Mouse (Mus musculus): ENCODE measurements around the gene Ice1.
A peak's percentile ranks its signal among the peaks of the same experiment; 100 is the strongest.

Ice1 gene

DNA sequence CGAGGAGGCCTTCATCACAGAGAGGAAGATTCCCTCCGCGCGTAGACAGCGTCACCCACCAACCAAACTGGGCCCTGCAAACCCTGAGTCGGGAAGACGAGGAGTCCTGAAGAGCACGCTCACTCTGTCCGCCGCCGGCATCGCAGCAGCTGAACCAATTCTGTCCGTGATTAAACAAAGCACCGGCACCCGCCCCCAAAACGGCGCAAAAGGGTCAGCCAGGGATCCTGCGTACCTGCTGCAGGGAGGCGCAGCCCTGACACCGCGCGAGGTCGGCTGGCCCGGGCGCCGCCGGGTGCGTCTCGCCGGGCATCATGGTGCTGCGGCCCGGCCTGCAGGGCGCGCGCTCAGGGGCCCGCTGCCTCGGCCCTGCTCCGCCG, at the start of gene Ice1:
TSS of gene Ice1 (minus strand) at position 353 of the 380 bp plus-strand sequence.
- peak; percentile 28 for DNase-seq (ENCODE audit: low spot score)

DNA sequence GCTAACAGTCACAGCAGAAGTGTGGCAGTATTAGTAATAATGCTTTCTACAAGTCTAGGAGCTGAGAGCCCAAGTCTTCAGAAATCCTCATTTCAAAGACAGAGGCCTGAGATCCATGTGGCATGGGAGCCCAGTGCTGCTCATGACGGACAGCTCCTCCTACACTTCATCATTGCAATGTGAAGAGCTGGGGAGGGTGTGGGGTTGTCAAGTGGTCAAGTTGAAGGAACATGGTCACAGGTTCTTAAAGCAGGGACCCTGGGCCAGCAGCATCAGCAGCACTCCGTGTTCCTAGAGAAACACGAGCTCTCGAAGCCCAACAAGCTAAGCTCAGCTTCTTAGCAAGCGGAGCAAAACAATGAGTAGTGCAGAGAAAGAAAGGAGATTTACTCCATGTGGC, 48.4 kb upstream of the Ice1 start:
- DNase-seq (ENCODE audit: low spot score): no peak

DNA sequence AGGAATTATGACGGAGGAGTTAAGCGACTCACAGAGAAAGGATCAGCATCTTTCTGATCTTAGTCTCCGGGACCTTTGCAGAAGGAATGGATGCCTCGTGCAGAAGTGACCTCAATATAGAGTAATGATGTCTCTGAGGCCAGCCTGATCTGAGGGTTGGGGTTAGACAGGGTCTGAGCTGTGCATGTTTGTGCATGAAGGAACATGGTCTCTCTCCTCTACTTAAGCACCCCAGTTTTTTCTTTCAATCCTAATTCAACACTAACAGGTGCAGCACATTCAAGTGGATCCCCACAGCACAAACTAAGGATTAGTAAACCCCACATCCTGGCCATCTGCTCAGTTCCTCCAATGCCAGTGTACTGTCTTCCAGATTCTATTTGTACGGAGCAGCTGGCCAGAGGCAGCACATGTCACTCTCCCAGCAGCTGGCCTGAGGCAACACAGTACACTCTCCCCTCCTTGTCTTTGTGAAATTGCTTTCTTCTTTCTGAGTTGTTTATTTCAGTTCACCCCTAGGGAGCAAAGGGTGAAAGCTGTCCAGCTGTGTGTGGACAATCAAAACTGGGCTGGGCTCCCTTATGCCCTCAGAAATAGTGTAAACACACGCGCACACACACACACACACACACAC, 47.7 kb upstream of the Ice1 start:
- no peak for DNase-seq (ENCODE audit: low spot score)

DNA sequence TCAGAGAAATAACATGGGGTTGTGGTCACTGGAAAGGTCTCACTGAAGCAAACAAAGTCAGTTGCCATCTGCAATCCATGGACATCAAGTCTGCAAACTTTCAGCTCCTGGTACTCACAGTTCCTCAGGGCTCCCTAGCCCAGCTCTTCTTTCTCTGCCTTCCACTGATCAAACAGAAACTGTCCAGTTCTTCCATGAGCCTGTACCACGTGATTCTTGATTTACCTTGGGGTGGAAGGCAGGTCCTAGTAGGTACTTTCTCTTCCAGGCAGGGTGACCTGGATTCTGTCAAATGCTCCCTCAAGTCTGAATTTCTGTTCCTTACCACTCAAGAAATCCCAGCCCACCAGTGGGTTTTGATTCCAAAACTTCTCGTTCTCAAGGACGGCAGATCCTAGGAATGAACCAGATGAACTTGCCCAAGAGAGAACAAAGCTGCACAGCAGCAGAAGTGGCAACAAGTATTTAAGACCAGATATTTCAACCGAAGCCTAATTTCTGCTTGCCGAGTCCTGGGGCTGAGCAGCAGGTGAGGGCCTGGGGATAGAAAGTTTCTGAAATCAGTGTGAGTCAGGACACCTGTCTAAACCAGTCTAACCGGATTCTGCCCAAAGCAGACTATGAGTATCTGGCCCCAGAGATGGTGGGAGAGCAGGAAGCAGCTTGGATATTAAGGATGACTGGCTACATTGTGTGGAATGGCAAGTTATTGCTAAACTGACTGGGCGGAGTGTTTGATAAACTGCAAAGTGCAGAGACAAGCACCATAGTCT, 44.2 kb upstream of the Ice1 start:
- DNase-seq (ENCODE audit: low spot score): no peak

DNA sequence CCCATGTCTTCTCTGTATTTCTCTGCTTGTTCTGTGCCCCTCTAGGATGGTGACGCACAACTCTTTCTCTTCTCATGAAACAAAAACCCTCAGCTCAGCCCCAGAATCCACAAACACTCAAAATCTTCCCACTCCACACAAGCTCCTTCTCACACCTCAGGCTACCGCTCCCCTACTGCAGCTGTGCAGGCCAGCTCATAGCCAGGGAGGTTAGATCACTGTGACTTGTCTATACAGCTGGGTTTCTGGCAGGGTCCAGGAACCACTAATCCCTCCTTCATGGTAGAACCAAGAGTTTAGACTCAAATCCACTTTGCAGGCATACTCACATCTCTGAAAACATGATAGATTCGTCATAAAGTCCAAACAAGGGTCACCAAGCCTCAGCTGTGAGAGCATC, 42.9 kb upstream of the Ice1 start:
- DNase-seq (ENCODE audit: low spot score): no peak

DNA sequence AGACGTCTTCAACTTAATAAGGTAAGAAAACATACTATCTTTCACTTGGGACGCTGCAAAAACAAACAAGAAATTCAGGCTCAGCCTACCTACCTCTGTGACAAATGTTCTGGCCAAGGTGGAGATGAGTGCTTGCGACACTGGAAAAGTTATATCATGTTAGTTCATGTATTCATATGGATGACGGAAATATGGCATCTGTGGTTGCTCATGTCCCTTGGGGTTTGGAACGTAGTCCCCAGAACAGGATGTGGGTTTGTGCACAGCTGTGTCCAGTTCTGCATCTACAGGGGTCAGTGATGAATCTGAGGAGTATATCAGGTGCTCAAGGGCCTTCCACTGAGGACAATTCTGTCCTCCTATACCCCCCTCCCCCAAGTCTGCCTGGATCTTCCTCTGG, 40.3 kb upstream of the Ice1 start:
- no peak for DNase-seq (ENCODE audit: low spot score)

DNA sequence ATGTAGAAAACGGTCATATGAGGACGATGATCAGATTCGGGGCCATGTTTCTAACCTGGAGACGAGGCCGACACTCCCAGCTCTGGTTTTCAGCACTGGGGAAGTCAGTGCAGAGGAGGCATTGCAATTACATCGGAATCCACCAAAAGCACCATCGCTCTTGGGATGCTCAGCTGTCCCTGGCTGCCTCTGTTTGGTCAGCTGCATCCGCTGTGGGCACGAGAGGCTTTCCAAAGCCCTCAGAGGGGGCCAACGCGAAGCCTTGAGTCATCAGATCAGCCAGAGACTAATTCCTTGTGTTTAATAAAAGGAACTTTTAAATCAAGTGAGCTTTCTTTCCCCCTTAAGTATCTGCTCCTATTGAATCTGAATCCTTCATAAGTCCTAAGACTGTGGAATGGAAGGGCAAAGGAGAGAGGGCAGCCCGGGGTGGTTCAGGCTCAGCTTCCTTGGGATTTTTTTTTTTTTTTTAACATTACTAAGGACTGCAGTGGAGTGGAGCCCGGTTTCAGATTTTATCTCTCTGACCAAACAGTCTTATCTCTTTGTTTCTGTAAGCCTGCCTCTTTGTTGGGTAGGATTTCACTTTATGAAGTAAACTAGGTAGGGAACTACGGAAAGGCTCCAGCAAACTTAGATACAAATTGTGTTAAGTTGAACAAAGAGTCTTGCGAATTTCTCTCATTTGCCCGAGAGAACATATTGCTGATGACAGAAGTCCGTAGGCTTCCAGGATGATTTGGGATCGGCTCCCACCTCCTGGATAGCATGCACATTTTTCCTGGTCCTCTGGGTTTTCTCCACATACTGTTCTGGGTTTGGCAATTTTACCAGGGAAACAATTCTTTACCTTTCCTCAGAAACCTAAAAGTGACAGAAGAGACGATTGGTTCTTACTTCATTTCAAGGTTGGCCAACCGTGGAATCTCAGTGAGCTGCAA, 39.1 kb upstream of the Ice1 start:
- no peak for DNase-seq (ENCODE audit: low spot score)

DNA sequence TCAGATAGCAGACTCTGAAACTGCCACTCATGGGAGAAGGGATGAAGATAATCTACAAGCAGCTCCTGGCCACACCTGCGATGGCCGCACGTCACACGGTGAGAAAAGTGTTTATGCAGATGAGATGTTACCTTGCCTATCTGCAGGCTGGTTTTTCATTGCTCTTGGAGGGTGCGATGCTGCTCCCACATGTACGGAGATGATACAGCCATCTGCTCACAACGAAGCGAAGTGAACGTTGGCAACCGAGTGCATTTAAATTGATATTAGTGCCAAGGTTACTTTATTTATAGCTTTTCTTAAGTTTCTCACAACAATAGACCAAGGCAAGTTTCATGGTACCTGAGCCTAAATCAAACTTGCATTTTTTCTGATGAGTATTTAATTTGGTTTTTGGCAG, 37.6 kb upstream of the Ice1 start:
- DNase-seq (ENCODE audit: low spot score): no peak

DNA sequence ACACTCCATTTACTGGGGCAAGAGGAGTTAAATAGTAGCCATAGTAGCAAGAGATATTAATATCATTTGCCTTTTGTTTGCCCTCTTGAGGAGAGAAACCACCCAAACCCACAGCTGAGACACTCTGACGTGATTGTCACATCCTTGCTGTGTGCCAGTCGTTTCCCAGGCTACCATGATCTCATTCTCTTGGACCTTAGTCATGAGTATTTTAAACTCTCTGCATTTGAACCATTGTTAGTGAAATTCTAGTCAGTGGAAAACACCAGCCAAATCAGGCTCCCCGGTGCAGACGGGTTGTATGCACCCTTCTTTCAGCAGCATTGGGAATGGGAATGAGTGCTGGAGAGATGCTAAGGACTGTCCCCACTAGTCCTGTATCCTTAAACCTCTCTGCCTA, 32.6 kb upstream of the Ice1 start:
- DNase-seq (ENCODE audit: low spot score): no peak

DNA sequence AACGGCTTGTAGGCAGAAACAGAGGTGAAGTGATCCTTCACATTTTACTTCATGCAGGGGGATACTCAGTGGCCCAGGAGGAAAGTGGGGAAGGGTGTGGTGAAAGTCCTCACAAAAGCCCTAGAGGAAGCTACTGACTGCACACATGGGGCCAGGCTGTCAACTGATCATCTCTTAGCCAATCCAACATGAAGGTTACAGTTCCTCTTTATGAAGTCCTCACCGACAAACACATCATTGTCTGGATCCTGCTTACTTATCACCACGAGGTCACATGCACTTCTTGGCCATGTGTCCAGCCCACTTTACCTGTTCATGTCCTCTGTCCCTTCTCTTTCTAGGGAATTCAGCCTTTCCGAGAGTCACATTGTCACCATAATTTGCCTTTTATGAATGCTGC, 22.3 kb upstream of the Ice1 start:
- no peak for DNase-seq (ENCODE audit: low spot score)

DNA sequence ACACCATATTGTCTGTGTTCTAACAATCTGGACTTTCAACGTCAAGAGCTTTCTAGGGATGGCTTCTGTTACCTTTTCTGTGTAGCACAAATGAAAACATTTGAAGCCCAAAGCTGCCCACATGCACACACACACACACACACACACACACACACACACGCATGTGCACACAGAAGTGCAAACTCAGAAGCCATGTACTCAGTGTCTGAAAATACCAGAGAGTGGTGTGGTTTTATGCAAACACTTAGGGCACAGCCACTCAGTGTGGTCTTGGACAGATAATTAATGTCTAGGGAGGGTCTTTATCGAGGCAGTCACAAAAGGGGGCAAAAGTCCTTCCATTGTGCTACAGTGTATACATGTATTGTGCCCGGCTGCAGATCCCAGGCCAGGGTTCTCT, 19.3 kb upstream of the Ice1 start:
- DNase-seq (ENCODE audit: low spot score): no peak

DNA sequence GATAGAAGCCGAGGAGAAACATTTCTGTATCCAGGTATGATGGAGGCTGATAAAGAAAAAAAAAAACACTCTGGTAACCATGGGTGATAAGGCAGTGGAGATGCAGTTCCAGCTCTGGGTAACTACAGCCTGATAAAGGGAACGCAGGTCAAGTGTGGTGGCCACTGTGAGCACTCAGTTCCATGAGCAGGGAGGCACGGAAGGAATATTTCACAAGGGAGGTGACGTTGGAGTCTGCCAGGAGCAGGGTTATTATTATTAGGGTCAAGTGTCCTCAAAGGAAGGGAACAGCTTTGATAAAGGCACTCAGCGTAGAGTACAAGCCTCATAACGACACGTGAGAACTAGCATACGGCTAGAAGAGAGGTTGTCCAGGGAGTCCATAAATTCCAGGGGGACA, 18.9 kb upstream of the Ice1 start:
- no peak for DNase-seq (ENCODE audit: low spot score)

DNA sequence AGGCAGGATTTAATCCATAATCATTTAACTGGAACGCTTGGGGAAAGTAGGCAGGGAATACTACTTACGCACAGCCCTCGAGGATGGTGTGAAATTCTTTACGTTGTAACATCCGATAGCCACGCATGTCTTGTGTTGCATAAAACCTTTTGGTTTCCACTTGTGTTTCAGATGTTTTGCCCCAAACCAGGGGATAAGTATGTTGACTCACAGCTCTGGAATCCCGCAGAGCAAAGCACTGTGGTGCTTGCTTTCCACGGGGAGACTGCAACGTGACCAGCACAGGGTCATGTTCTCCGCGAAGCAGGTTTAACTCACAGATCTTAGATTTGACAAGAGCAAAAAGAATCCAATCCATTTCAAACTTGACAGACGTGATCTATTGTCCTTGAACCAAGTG, 18.1 kb upstream of the Ice1 start:
- DNase-seq (ENCODE audit: low spot score): no peak

DNA sequence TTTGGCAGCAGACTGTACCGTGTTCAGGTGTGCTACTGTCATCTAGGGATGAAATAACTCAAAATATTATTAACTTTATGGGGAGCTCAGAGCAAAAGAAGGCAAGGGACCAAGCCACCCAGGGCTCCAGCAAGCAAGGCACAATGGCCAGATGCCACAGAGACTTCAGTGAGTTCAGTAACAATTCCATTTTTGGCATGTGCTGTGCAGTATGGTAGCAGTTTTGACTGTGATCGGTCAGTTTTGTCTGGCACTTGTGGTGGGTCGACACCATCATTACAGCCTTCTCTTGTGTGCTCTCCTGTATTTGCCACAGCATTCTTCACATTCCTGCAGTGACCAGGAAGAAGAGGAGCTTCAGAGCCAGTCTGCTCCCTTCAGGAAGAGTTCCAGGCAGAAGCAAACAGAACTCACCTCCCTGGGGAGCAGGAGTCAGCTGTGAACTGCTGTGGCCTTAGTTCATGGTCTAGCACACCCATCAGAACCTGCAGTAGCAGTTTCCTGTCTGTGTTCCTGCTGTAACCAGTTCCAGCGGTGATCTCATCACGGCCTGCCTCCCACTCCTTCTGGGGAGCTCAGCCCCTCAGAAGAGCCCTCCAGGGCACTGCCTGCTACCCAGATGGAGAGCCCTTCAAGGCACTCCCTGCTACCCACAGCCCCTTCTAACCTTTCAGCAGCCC, 16.8 kb upstream of the Ice1 start:
- DNase-seq (ENCODE audit: low spot score): no peak

DNA sequence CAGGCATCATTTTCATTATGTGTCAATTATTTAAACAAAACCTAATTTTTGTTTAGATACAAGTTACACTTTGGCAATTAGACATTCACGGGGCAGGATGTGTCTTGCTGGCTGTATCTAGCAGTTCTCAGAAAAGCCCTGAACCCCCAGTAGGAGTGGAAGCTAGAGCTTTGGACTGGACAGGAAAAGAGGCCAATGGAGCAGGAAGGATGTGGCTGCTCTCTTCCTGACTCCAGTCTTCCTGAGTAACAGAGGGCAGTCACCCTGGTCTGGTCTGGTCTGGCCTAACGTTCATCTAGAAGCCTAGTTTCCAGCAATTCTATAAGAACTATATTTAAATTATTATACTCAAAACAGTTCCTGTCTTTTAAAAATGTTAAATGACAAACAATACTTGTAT, 16.0 kb upstream of the Ice1 start:
- DNase-seq (ENCODE audit: low spot score): no peak

DNA sequence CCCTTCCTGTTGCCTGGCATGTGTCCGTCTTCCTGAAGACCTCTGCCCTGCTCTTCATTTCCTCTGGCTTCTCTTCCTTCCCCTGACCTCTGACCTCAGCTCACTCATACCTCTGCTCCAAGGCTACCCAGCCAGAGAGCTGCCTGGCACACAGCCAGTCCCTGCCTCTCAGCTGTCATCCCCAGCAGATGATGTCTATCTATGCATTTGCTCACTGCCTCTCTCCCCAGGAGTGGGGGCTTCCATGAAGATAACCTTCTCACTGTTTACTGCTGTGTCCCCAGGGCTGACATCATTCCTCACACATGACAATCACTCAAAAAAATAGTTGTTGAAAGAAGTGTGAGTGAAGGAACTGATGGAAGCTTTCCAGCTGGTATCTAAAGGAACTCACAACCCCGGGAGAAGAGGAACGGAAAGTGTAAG, 12.6 kb upstream of the Ice1 start:
- DNase-seq (ENCODE audit: low spot score): no peak

DNA sequence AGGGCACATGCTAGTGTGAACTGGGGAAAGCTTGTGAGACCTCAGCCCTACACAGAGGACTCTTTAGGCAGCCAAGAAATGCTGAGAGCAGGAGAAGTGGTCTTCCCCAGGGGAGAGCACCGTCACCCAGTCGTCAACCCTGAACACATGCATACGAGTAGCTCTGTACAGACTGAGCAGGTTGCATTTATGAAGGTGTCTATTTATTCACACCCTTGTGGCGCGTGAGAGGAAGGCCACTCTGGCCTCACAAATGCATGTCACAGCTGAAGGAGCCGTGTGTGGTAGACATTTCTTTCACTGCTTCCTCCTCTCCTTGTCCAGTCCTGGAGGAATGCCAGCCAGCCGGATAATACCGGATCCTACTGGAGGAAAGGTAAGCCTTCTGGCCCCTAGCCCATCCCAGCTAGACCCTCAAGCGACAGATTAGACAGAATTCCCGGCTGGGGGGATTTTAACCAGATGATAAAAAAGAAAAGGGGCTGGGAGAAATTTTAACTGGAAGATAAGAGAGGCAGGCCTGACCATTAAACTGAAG, 8.6 kb upstream of the Ice1 start:
- DNase-seq (ENCODE audit: low spot score): no peak

DNA sequence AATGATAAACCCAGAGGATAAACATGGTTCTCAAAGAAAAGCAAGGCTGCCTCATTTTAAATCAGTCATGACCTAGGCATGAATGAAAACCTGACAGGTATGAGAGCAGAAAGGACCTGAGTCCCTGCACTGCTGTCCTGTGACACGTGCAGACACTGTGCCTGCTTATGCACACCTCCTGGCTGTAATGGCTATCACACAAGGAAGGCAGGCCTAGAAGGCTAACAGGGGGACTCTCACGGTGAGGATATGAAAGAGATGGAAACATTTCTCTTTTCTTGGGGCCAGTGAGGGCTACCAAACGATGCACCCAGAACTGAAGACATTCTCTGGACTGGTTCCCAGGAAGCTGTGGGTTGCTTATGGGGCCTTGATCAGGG, 6.6 kb upstream of the Ice1 start:
- DNase-seq (ENCODE audit: low spot score): no peak

DNA sequence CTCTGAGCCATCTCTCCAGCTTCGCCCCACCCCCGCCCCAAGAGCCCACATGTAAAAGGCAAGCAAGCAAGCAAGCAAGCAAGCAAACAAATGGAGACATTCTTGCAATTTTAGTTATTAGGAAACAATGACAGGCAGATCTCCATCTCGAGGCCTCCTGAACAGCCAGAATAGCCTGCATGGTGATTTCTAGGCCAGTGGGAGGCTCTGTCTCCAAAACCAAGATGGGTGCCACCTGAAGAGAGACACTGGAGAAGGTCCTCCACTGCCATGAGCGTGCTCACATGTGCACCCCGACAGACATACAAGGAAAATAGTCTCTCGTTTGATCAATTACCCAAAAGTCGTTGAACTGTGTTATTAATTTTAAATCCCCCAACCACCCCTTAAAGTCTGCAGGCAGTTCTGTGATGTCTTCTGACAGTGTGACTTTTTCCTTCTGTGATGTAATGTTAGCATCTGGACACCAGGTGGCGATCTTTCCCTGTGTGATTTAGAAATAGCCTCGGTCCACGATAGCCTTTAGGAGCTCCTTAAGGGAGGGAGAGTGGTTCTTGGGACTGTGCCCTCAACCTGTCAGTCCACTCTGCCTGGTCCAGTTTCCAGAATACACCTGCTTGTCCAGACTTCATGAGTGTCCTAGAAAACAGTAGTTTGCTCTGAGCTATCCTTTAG, 6.1 kb upstream of the Ice1 start:
- peak; percentile 62 for DNase-seq (ENCODE audit: low spot score)

DNA sequence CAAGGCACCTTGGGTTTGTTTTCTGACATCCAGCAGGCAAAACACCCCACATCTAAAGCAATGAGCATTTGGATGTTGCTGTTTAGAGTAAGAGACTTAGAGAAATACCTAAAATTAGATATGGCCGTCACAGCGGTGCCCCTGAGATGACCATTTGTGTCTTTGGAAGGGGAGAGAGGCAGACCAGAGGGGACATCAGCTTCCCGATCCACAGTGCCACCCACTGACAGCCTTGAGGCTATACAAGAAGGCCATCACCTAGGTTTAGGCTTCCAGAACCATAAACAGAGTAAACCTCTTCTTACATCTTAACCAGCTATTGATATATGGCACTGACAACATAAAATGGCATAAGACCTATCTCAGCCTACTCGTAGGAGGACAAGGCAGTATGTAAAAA, 4.5 kb upstream of the Ice1 start:
- no peak for DNase-seq (ENCODE audit: low spot score)

DNA sequence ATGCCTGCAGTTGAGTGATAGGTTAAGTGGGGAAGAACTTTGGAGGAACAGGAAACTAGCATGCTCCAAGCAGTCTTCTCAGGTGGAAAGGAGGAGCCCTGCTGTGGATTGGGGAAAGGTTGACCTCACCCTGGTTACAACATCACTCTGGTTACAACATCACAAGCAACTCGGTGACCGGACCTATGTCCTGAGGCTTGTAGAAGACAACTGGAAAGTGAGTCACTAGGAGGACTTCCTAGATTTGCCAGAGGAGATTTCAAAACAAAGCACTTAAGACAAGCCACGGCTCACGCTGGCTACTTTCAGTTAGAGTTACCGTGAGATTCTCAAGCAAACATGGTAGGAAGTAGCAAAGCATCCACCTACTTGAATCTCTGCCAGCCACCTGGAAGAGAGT, 3.9 kb upstream of the Ice1 start:
- DNase-seq (ENCODE audit: low spot score): no peak

DNA sequence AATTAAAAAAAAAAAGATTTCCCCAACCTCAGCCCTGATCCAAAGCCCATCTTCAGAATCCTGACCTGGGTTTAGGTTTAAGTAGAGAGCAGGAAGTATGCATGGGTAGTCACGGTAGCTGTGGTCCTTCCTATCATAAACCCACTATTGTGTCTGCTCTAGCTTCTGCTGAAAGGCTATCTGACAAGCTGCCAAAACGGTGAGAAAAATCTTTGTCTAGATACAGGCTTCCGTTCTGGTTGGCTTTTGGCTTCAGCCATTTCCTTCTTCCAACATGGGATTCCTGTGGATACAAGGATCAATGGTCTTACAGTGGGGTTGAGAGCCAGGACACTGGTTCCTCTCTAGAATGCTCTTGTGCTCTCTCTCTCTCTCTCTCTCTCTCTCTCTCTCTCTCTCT, 2.2 kb upstream of the Ice1 start:
- no peak for DNase-seq (ENCODE audit: low spot score)
